Comparison of ENCODE assay signal across 19 mouse cellular contexts in the genomic region with DNA sequence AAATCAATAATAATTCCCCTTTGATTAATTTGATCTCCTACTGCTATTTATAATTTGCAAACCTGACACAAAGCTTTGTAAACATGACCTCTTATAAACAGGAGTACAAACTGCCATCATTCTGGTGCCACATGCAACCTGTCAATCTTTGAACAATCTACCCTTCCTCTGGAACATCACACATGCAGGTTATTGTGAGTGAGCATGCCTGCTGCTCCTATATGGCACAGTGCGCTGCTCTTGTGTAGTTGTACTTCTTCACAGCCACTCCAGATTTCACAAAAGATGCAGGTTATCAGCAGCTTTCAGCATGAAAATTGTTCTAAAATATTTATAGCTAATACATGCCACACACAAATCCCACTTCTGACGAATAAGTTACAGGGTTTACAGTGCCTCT.
DNase-seq lines count a peak whose midpoint lies in the region; ATAC-seq and TF ChIP-seq lines count a peak whose summit lies in the region.
"Had no signal": no experiment of that assay in that cellular context is flagged by ENCODE, and none has a peak within 500 bp of the region (broad histone marks: within the 10 kb centered on the region; RNA-seq: fewer than 3 reads in every experiment).

No protein-coding gene starts in this region.

- 0 out of 2 replicates have a peak overlapping the region, but pooled peaks have one; percentile 17 for H3K9ac ChIP-seq in midbrain, embryonic 15.5 days
- H3K9ac ChIP-seq in midbrain, postnatal 0 days (replicated peaks; ENCODE audit: low read length, poor library complexity, severe bottlenecking): no peak overlapping the region
- no peak overlapping the region for H3K9ac ChIP-seq in forebrain, embryonic 16.5 days (replicated peaks; ENCODE audit: low read depth, low read length)
- H3K9ac ChIP-seq in midbrain, embryonic 16.5 days (ENCODE audit: low read depth, low read length): no peak overlapping the region
- H3K9ac ChIP-seq: embryonic facial prominence, embryonic 15.5 days; heart, embryonic 12.5 days; hindbrain, embryonic 15.5 days had no signal

- no peak; the same call in 1 of the 2 replicates for ATAC-seq in midbrain, embryonic 15.5 days (replicated peaks)
- no peak for ATAC-seq in midbrain, postnatal 0 days (ENCODE audit: low FRiP score)
- ATAC-seq in forebrain, embryonic 16.5 days: peak; percentile 86
- peak; percentile 58; the same call in 1 of the 2 replicates for ATAC-seq in midbrain, embryonic 16.5 days

- no peaks in the 10 kb centered on the region for H3K36me3 ChIP-seq in midbrain, embryonic 15.5 days (replicated peaks)
- H3K36me3 ChIP-seq in midbrain, postnatal 0 days (ENCODE audit: insufficient read depth, low read length): no peaks in the 10 kb centered on the region
- no peaks in the 10 kb centered on the region for H3K36me3 ChIP-seq in forebrain, embryonic 16.5 days (ENCODE audit: control insufficient read depth, insufficient read depth)
- H3K36me3 ChIP-seq in midbrain, embryonic 16.5 days (ENCODE audit: control insufficient read depth, insufficient read depth, low read length): no peaks in the 10 kb centered on the region
- H3K36me3 ChIP-seq: embryonic facial prominence, embryonic 15.5 days; heart, embryonic 12.5 days; hindbrain, embryonic 15.5 days had no signal

- peak overlapping the region; percentile 86 for H3K27ac ChIP-seq in layer of hippocampus, adult 2 months
- H3K27ac ChIP-seq in midbrain, embryonic 15.5 days: 0 out of 2 replicates have a peak overlapping the region, but pooled peaks have one; percentile 38
- no peak overlapping the region for H3K27ac ChIP-seq in midbrain, postnatal 0 days (ENCODE audit: low read depth, low read length)
- peak overlapping the region; percentile 83 for H3K27ac ChIP-seq in forebrain, embryonic 16.5 days (ENCODE audit: low read length)
- peak overlapping the region; percentile 58; the same call in 1 of the 2 replicates for H3K27ac ChIP-seq in midbrain, embryonic 16.5 days (ENCODE audit: low read length)
- H3K27ac ChIP-seq: embryonic facial prominence, embryonic 15.5 days; gastrocnemius, adult 2 months; hindbrain, embryonic 15.5 days had no signal

- peaks cover 7% of the 10 kb centered on the region; the same call in 1 of the 2 replicates for H3K4me1 ChIP-seq in midbrain, embryonic 15.5 days
- H3K4me1 ChIP-seq in midbrain, postnatal 0 days (ENCODE audit: insufficient read depth, low read length): no peaks in the 10 kb centered on the region
- H3K4me1 ChIP-seq in forebrain, embryonic 16.5 days (replicated peaks; ENCODE audit: control insufficient read depth, insufficient read depth, low read length): peaks cover 10% of the 10 kb centered on the region
- peaks cover 6% of the 10 kb centered on the region for H3K4me1 ChIP-seq in midbrain, embryonic 16.5 days (ENCODE audit: control insufficient read depth, insufficient read depth, low read length)
- H3K4me1 ChIP-seq: embryonic facial prominence, embryonic 15.5 days; heart, embryonic 12.5 days; hindbrain, embryonic 15.5 days had no signal

- H3K9me3 ChIP-seq in midbrain, embryonic 15.5 days: no peaks in the 10 kb centered on the region
- H3K9me3 ChIP-seq in midbrain, postnatal 0 days (ENCODE audit: low read length): no peaks in the 10 kb centered on the region
- H3K9me3 ChIP-seq in forebrain, embryonic 16.5 days (ENCODE audit: control insufficient read depth, low read length): no peaks in the 10 kb centered on the region
- no peaks in the 10 kb centered on the region for H3K9me3 ChIP-seq in midbrain, embryonic 16.5 days (replicated peaks; ENCODE audit: control insufficient read depth, low read length, poor library complexity, severe bottlenecking)
- H3K9me3 ChIP-seq: embryonic facial prominence, embryonic 15.5 days; hindbrain, embryonic 15.5 days had no signal

- H3K4me2 ChIP-seq in midbrain, embryonic 15.5 days: no peak overlapping the region
- no peak overlapping the region for H3K4me2 ChIP-seq in midbrain, postnatal 0 days (ENCODE audit: low read depth, low read length, poor library complexity, severe bottlenecking)
- H3K4me2 ChIP-seq in forebrain, embryonic 16.5 days (ENCODE audit: low read length): no peak overlapping the region
- no peak overlapping the region for H3K4me2 ChIP-seq in midbrain, embryonic 16.5 days (ENCODE audit: low read length)
- H3K4me2 ChIP-seq: embryonic facial prominence, embryonic 15.5 days; heart, embryonic 12.5 days; hindbrain, embryonic 15.5 days had no signal

- H3K27me3 ChIP-seq in midbrain, embryonic 15.5 days (replicated peaks): no peaks in the 10 kb centered on the region
- H3K27me3 ChIP-seq in midbrain, postnatal 0 days (ENCODE audit: insufficient read depth, low read length): no peaks in the 10 kb centered on the region
- no peaks in the 10 kb centered on the region for H3K27me3 ChIP-seq in forebrain, embryonic 16.5 days (replicated peaks; ENCODE audit: control insufficient read depth, insufficient read depth, low read length)
- H3K27me3 ChIP-seq in midbrain, embryonic 16.5 days (ENCODE audit: control insufficient read depth, insufficient read depth, low read depth, low read length): no peaks in the 10 kb centered on the region
- H3K27me3 ChIP-seq: embryonic facial prominence, embryonic 15.5 days; heart, embryonic 12.5 days; hindbrain, embryonic 15.5 days had no signal

- 54% methylated on average over 2 of the region's 2 CpGs for WGBS in midbrain, embryonic 15.5 days
- 49% methylated on average over 2 of the region's 2 CpGs for WGBS in midbrain, postnatal 0 days
- WGBS in forebrain, embryonic 16.5 days: 43% methylated on average over 2 of the region's 2 CpGs
- 53% methylated on average over 2 of the region's 2 CpGs for WGBS in midbrain, embryonic 16.5 days

- TF ChIP-seq CTCF in layer of hippocampus, adult 2 months (conservative IDR thresholded peaks at IDR 0.05): no peak
- TF ChIP-seq CTCF in midbrain, postnatal 0 days (IDR thresholded peaks at IDR 0.05): no peak

- H3K4me3 ChIP-seq in layer of hippocampus, adult 2 months: no peak overlapping the region
- no peak overlapping the region for H3K4me3 ChIP-seq in midbrain, embryonic 15.5 days
- no peak overlapping the region for H3K4me3 ChIP-seq in midbrain, postnatal 0 days (ENCODE audit: low read depth, low read length)
- no peak overlapping the region for H3K4me3 ChIP-seq in forebrain, embryonic 16.5 days (replicated peaks; ENCODE audit: low read length)
- H3K4me3 ChIP-seq in midbrain, embryonic 16.5 days (ENCODE audit: low read depth, low read length): no peak overlapping the region
- H3K4me3 ChIP-seq: embryonic facial prominence, embryonic 15.5 days; erythroblast, embryonic 14.5 days; gastrocnemius, adult 2 months; heart, embryonic 12.5 days; hindbrain, embryonic 15.5 days had no signal

- no peak for DNase-seq in layer of hippocampus, adult 2 months (ENCODE audit: low spot score in 2 of 2)
- DNase-seq in layer of hippocampus, postnatal 36 days: no peak
- no peak for DNase-seq in midbrain, postnatal 0 days (ENCODE audit: low spot score)
- DNase-seq in right cerebral cortex, postnatal 10 days (ENCODE audit: low spot score in 2 of 2): no peak
- DNase-seq: adrenal gland, adult 2 months; adrenal gland, postnatal 25 days; cerebellum, adult 11 months; cerebellum, adult 8-10 months; embryo, embryonic 11 days; gastrocnemius, adult 2 months; gastrocnemius, postnatal 25 days; heart, postnatal 36 days had no signal

Comparison
In these comparisons a context has a peak if more than half of its experiments do, and no peak if none do; other contexts are left out.
1. ATAC-seq: peak in forebrain, embryonic 16.5 days (single experiment) and midbrain, embryonic 16.5 days (single experiment); none in midbrain, embryonic 15.5 days (single experiment) and midbrain, postnatal 0 days (single experiment).